In genomic region chr3:129879131-129879757, GRCm38 (mm10) we compare ENCODE assay signal across 8 mouse cellular contexts. TPM values are rescaled to one million over a fixed set of nuclear protein-coding genes. Genes with fewer than 3 reads are reported as not detected.
DNase-seq lines count a peak whose midpoint lies in the region; ATAC-seq and TF ChIP-seq lines count a peak whose summit lies in the region.

No protein-coding gene starts in this region.

- 2% methylated on average over 25 of the region's 25 CpGs for WGBS in intestine, postnatal 0 days
- 2% methylated on average over 23 of the region's 25 CpGs for WGBS in lung, adult 2 months

- H3K27me3 ChIP-seq in intestine, postnatal 0 days (replicated peaks; ENCODE audit: control insufficient read depth, insufficient read depth, low read length) = no peaks in the 10 kb centered on the region

- H3K9ac ChIP-seq in intestine, postnatal 0 days (ENCODE audit: low read depth, low read length) = peak overlapping the region; percentile 69; the same call in 1 of the 2 replicates

- peak overlapping the region; percentile 90 for H3K4me2 ChIP-seq in intestine, postnatal 0 days (replicated peaks; ENCODE audit: low read depth)

- ATAC-seq in intestine, postnatal 0 days = peak; percentile 79
- 0 out of 2 replicates have a peak, but pooled peaks have one; percentile 27 for ATAC-seq in neutrophil, adult 5-6 weeks (ENCODE audit: extremely low read depth, insufficient number of reproducible peaks, low FRiP score, poor library complexity, severe bottlenecking)

- TF ChIP-seq CTCF in intestine, postnatal 0 days (IDR thresholded peaks at IDR 0.05; ENCODE audit: low read depth) = no peak
- TF ChIP-seq CTCF in lung, adult 2 months (IDR thresholded peaks at IDR 0.05; ENCODE audit: insufficient read depth, low read length) = no peak

- peak; percentile 23 for DNase-seq in ovary, adult 18-20 months (ENCODE audit: low spot score)
- no peak for DNase-seq in ovary, postnatal 14 days (ENCODE audit: low spot score)
- peak; percentile 43 for DNase-seq in brain, adult 2 months (ENCODE audit: low read depth, low spot score)
- peak; percentile 38 for DNase-seq in gastrocnemius, postnatal 25 days
- no peak for DNase-seq in lung, adult 2 months
- DNase-seq in cerebellum, postnatal 4 days (ENCODE audit: low spot score in 2 of 2) = no peak

- H3K4me1 ChIP-seq in intestine, postnatal 0 days (replicated peaks; ENCODE audit: control insufficient read depth, insufficient read depth, low read length) = no peaks in the 10 kb centered on the region
- H3K4me1 ChIP-seq in lung, adult 2 months (ENCODE audit: control insufficient read depth, insufficient read depth, low read length) = no peaks in the 10 kb centered on the region

- 0 out of 2 replicates have a peak overlapping the region, but pooled peaks have one; percentile 35 for H3K27ac ChIP-seq in intestine, postnatal 0 days (ENCODE audit: low read depth, low read length)

- TF ChIP-seq POLR2A in lung, adult 2 months (IDR thresholded peaks at IDR 0.05; ENCODE audit: borderline replicate concordance, extremely low read depth, low read depth, low read length) = peak; percentile 40; the same call in 1 of the 2 replicates

- H3K4me3 ChIP-seq in intestine, postnatal 0 days (ENCODE audit: low read depth, low read length) = peak overlapping the region; percentile 68
- peak overlapping the region; percentile 84 for H3K4me3 ChIP-seq in lung, adult 2 months (replicated peaks; ENCODE audit: extremely low read depth, low read depth, low read length)

- no peaks in the 10 kb centered on the region for H3K36me3 ChIP-seq in intestine, postnatal 0 days (ENCODE audit: control insufficient read depth, insufficient read depth)

- no peaks in the 10 kb centered on the region for H3K9me3 ChIP-seq in intestine, postnatal 0 days (ENCODE audit: control insufficient read depth)

RNA-seq across cellular contexts. Expression of gene Pla2g12a, which starts 0.8 kb away (rescaled TPM):
- total RNA-seq in gastrocnemius, postnatal 25 days (2021) = 10 to 100 TPM; 58.3 to 84.7 TPM
- 29.1 TPM in 2 replicates for polyA plus RNA-seq in intestine, postnatal 0 days (2015; fragmentation: Nextera tagmentation; extraction: Ambion mirVana)
- 36.4 and 39.1 TPM in 2 replicates for polyA plus RNA-seq in lung, adult 2 months (2012; rRNA removed)
- 7.1 TPM in 2 replicates for total RNA-seq in neutrophil, adult 5-6 weeks (2017)

RNA-seq across cellular contexts. Expression of gene Casp6, which starts 22.0 kb away (rescaled TPM):
- 1 to 10 TPM; 3.2 to 3.6 TPM for total RNA-seq in gastrocnemius, postnatal 25 days (2021)
- polyA plus RNA-seq in intestine, postnatal 0 days (2015; fragmentation: Nextera tagmentation; extraction: Ambion mirVana) = 132 and 135 TPM in 2 replicates
- polyA plus RNA-seq in lung, adult 2 months (2012; rRNA removed) = 40.6 and 41.5 TPM in 2 replicates
- total RNA-seq in neutrophil, adult 5-6 weeks (2017) = 11.8 and 15.9 TPM in 2 replicates

RNA-seq across cellular contexts. Expression of gene Cfi, which starts 43.6 kb away (rescaled TPM):
- total RNA-seq in gastrocnemius, postnatal 25 days (2021) = not detected
- 54.6 and 55.6 TPM in 2 replicates for polyA plus RNA-seq in intestine, postnatal 0 days (2015; fragmentation: Nextera tagmentation; extraction: Ambion mirVana)
- 0.59 and 0.76 TPM in 2 replicates for polyA plus RNA-seq in lung, adult 2 months (2012; rRNA removed)
- total RNA-seq in neutrophil, adult 5-6 weeks (2017) = not detected in 2 replicates

RNA-seq across cellular contexts. Expression of gene Gar1, which starts 48.0 kb away (rescaled TPM):
- total RNA-seq in gastrocnemius, postnatal 25 days (2021) = 10 to 100 TPM; 14.6 to 14.8 TPM
- 29.6 and 31.1 TPM in 2 replicates for polyA plus RNA-seq in intestine, postnatal 0 days (2015; fragmentation: Nextera tagmentation; extraction: Ambion mirVana)
- 18.8 and 22.4 TPM in 2 replicates for polyA plus RNA-seq in lung, adult 2 months (2012; rRNA removed)
- 4.1 and 6.3 TPM in 2 replicates for total RNA-seq in neutrophil, adult 5-6 weeks (2017)

RNA-seq across cellular contexts. Expression of gene Rrh, which starts 56.9 kb away (rescaled TPM):
- total RNA-seq in gastrocnemius, postnatal 25 days (2021) = not detected
- 0.12 TPM in 1 of 2 replicates, not detected in the other for polyA plus RNA-seq in intestine, postnatal 0 days (2015; fragmentation: Nextera tagmentation; extraction: Ambion mirVana)
- 0.11 TPM in 1 of 2 replicates, not detected in the other for polyA plus RNA-seq in lung, adult 2 months (2012; rRNA removed)
- total RNA-seq in neutrophil, adult 5-6 weeks (2017) = 0.37 and 1.5 TPM in 2 replicates

Comparison
In these comparisons a context has a peak if more than half of its experiments do, and no peak if none do; other contexts are left out.
1. DNase-seq: peak in ovary, adult 18-20 months (single experiment), brain, adult 2 months (single experiment) and gastrocnemius, postnatal 25 days (single experiment); none in ovary, postnatal 14 days (single experiment), lung, adult 2 months (single experiment) and cerebellum, postnatal 4 days (0 of 2).